Mouse (Mus musculus) ES-E14 (cell line): Measurements from ENCODE around the gene Kif5c. TPM values are rescaled to one million over a fixed set of nuclear protein-coding genes. Genes with fewer than 3 reads are reported as not detected.

Experiments used
- DNase-seq: peaks from one replicate; pipeline ENCODE4 v3.0.0-alpha.2; 2013; ENCODE audit warnings: low read depth, low spot score
- H3K27ac ChIP-seq: 2 replicates; pipeline ENCODE4 v1.5.1; 2012; ENCODE audit warnings: low read depth, mild to moderate bottlenecking, low read length, moderate library complexity, mixed read lengths; ENCODE audit not compliant: poor library complexity, insufficient read depth, severe bottlenecking
- H3K36me3 ChIP-seq: 2 replicates; pipeline ENCODE4 v1.6.1; 2012; ENCODE audit warnings: mild to moderate bottlenecking, low read length, moderate library complexity, mixed read lengths; ENCODE audit not compliant: control insufficient read depth, poor library complexity, insufficient read depth, severe bottlenecking
- H3K4me1 ChIP-seq, 2 experiments: fragments of 150-350 bp in 1 of 2; sonication (generic) in 1 of 2; 2 replicates each; pipeline ENCODE4 v1.6.1; 2012; ENCODE audit warnings: low read length in 2 of 2, mild to moderate bottlenecking in 1 of 2, mixed read lengths in 1 of 2; ENCODE audit not compliant: control insufficient read depth in 2 of 2, insufficient read depth in 2 of 2, poor library complexity in 1 of 2
- H3K4me3 ChIP-seq, 2 experiments: fragments of 150-350 bp in 1 of 2; sonication (generic) in 1 of 2; 2 replicates each; pipeline ENCODE4 v1.5.1; 2012; ENCODE audit warnings: low read length in 2 of 2, low read depth in 1 of 2, mild to moderate bottlenecking in 1 of 2, mixed read lengths in 1 of 2; ENCODE audit not compliant: insufficient read depth in 1 of 2, poor library complexity in 1 of 2, severe bottlenecking in 1 of 2
- H3K9ac ChIP-seq: 2 replicates; pipeline ENCODE4 v1.6.1; 2012; ENCODE audit warnings: low read depth, mild to moderate bottlenecking, low read length, mixed read lengths; ENCODE audit not compliant: poor library complexity, insufficient read depth, severe bottlenecking
- H3K9me3 ChIP-seq: fragments of 150-350 bp; sonication (generic); 2 replicates; pipeline ENCODE4 v1.6.1; 2012; ENCODE audit warnings: low read depth, mild to moderate bottlenecking, low read length; ENCODE audit not compliant: control insufficient read depth, insufficient read depth
- CHD2 ChIP-seq: IDR thresholded peaks from 2 replicates; pipeline ENCODE4 v1.6.1; 2014; ENCODE audit warnings: mild to moderate bottlenecking, low read depth, low read length, inconsistent platforms
- HCFC1 ChIP-seq: IDR thresholded peaks from 2 replicates; pipeline ENCODE4 v1.6.1; 2012; ENCODE audit warnings: low read length, inconsistent platforms, borderline replicate concordance; ENCODE audit not compliant: insufficient read depth
- MAFK ChIP-seq: IDR thresholded peaks from 2 replicates; pipeline ENCODE4 v1.6.1; 2014; ENCODE audit warnings: mild to moderate bottlenecking, low read depth, low read length, inconsistent platforms; ENCODE audit not compliant: insufficient read depth
- ZC3H11A ChIP-seq: IDR thresholded peaks from 2 replicates; pipeline ENCODE4 v1.6.1; 2012; ENCODE audit warnings: low read depth, mild to moderate bottlenecking, inconsistent platforms, low read length, borderline replicate concordance
- ZNF384 ChIP-seq: IDR thresholded peaks from 2 replicates; pipeline ENCODE4 v1.6.1; 2012; ENCODE audit warnings: low read depth, low read length, inconsistent platforms
- in situ Hi-C, 2 experiments: fragments of 600-800 bp; cut with MboI; formaldehyde crosslinking; loops; one replicate each; pipeline ENCODE4 v1.15.1; 2025; ENCODE audit warnings: low sequenced_read_pairs in 2 of 2, inconsistent platforms in 1 of 2; ENCODE audit not compliant: unreplicated experiment in 2 of 2
- total RNA-seq: library from RNA; depleted of rRNA; stranded (reverse); fragments of 300-350 nt; gene quantifications from 2 replicates; pipeline ENCODE4 v1.2.3, GENCODE M21; 2012

The Kif5c gene
- total RNA-seq, 1 experiment: 34.2 TPM

DNA sequence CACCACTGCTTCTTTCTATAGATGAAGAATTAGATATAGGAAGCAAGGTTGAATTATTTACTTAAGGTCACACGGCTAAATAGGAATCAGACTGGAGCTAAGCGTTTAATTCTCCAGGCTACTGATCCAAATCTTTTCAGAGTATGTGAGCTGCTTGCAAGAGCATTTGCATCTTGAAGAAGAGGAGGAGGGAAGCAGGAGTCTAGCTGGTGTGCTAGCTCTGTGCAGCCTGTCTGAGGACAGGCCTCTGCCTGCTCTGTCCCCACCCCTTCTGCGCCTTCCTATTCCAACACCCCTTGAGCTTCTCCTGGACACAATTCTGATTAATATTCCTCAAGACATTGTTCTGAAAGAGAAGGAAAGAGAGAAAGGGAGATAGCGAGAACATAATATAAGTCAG, 123.8 kb downstream of the Kif5c start:
- Histone ChIP-seq H3K4me1 (peaks cover 0 to 5% of the 10 kb centered on the region in 2 experiments; a peak in 1 of 4 replicates), H3K36me3 (no peaks in the 10 kb centered on the region)

DNA sequence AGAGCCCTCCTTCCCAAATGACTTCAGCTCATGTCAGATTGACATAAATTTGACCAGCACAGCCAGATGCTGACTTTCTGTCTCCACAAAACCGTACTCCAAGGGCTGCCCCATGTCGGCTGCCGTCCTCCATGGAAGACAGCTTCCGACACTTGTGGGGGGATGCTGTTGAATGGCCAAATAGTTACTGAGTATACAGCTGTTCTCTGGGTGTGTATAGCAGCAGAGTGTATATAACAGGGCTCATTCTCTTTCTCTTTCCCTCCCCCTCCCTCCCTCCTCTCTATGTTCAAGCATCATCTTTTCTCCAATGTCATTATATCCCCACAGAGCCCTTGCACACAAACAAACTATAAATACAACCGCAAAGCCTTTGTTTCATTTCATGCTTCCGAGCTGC, 124.7 kb downstream of the Kif5c start:
- no peak overlapping the region for H3K9ac ChIP-seq
- no peak overlapping the region for H3K27ac ChIP-seq
- H3K4me3 ChIP-seq: no peak overlapping the region
- peaks cover 0 to 5% of the 10 kb centered on the region in 2 experiments; a peak in 1 of 4 replicates for H3K4me1 ChIP-seq
- H3K9me3 ChIP-seq: no peaks in the 10 kb centered on the region
- in situ Hi-C loops: loop anchor here in 1 of 2 experiments (25.0 kb wide), 1 partner anchor 831 kb away; no protein-coding TSS in a partner anchor
- TF ChIP-seq MAFK: no peak
- no peaks in the 10 kb centered on the region for H3K36me3 ChIP-seq
- DNase-seq: no peak

More for the DNA sequence above, 123.8 kb downstream of the Kif5c start:
- in situ Hi-C loops: loop anchor here in 1 of 2 experiments (25.0 kb wide), 1 partner anchor 831 kb away; no protein-coding TSS in a partner anchor
- H3K27ac ChIP-seq: no peak overlapping the region
- H3K4me3 ChIP-seq: no peak overlapping the region
- H3K9me3 ChIP-seq: no peaks in the 10 kb centered on the region
- no peak for TF ChIP-seq HCFC1
- TF ChIP-seq MAFK: no peak
- no peak for TF ChIP-seq ZNF384
- no peak for TF ChIP-seq CHD2
- TF ChIP-seq ZC3H11A: no peak
- no peak overlapping the region for H3K9ac ChIP-seq
- DNase-seq: no peak

DNA sequence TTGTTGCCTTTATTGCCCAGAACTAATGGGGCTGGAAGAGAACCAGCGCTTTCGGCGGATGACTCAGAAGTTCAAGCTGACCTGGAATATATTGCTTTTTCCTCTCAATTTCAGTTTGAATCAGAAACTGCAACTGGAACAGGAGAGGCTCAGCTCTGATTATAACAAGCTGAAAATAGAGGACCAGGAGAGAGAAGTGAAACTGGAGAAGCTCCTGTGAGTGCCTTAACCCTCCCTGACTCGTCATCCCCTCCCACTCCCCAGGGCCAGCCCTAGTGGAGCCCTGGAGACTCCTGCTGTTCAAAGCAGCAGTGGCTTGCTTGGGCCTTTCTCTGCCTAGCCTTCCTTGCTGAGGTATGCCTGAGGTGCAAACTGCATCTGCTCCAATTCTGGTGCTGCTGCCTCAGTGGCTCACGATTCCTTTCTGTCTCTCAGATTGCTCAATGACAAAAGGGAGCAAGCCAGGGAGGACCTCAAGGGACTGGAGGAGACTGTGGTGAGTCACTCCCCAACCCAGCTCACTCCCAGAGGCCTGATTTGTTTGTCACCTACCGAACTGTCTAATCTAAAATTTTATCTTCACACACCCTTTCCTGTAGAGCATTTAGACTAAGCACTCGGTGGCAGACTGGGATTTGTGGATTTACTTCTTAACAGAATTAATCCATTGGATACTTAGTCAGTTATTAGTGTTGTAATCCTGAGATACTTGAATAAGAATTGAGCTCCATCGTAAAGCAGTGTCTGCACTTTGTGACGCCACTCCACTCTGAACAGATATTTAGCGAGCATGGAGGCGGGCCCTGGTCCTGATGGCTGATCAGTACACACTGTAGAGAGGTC, 125.4 kb downstream of the Kif5c start:
- Histone ChIP-seq H3K27ac (no peak overlapping the region), H3K9me3 (no peaks in the 10 kb centered on the region)
- in situ Hi-C loops: loop anchor here in 1 of 2 experiments (25.0 kb wide), 1 partner anchor 832 kb away; no protein-coding TSS in a partner anchor

DNA sequence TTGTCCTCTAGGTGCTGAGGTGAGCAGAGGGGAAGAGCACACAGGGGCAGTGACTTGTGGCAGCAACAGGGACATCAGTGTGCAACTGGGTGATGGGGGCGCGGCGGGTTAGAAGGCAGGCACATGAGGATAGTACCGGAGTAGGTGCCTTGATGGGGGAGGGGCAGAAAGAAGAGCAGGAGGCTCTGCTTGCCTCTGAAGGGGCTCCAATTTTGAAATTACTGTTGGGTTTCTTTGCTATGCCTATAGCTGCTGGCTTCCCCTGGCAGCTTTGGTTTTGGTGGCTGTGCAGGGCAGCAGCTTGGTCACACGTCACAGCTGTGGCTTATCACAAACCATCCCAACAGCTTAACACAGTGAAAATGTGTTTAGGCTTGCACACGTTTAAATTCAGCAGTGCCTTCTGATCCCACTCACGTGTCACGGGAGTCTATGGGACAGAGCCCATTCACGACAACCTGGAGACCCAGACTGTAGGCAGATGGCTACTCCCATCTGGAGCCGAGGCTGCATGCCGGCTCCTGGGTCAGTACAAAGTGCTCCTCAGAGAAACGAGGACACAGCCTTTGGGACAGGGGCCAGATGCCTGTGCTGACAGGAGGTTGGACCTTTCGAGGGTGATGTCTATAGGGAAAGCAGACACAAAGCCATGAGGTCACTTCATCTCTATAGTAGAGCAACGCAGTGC, 126.1 kb downstream of the Kif5c start:
- H3K9me3 ChIP-seq: no peaks in the 10 kb centered on the region
- no peak overlapping the region for H3K27ac ChIP-seq
- TF ChIP-seq ZNF384 (no peak), ZC3H11A (no peak), HCFC1 (no peak), MAFK (no peak), CHD2 (no peak)
- H3K4me3 ChIP-seq: no peak overlapping the region; a peak in 1 of 4 replicates
- no peak overlapping the region for H3K9ac ChIP-seq
- DNase-seq: no peak
- peaks cover 0 to 5% of the 10 kb centered on the region in 2 experiments; a peak in 1 of 4 replicates for H3K4me1 ChIP-seq
- no peaks in the 10 kb centered on the region for H3K36me3 ChIP-seq
- in situ Hi-C loops: loop anchor here in 1 of 2 experiments (25.0 kb wide), 1 partner anchor 833 kb away; no protein-coding TSS in a partner anchor

More for the DNA sequence above, 125.4 kb downstream of the Kif5c start:
- no peak overlapping the region; a peak in 1 of 4 replicates for H3K4me3 ChIP-seq
- H3K36me3 ChIP-seq: no peaks in the 10 kb centered on the region
- TF ChIP-seq ZC3H11A: no peak
- TF ChIP-seq HCFC1: no peak
- TF ChIP-seq ZNF384: no peak
- no peak for TF ChIP-seq CHD2
- TF ChIP-seq MAFK: no peak
- peaks cover 0 to 5% of the 10 kb centered on the region in 2 experiments; a peak in 1 of 4 replicates for H3K4me1 ChIP-seq
- H3K9ac ChIP-seq: no peak overlapping the region
- no peak for DNase-seq
